Mouse (Mus musculus): ENCODE measurements around the gene 4930550C14Rik.

The 4930550C14Rik gene

DNA sequence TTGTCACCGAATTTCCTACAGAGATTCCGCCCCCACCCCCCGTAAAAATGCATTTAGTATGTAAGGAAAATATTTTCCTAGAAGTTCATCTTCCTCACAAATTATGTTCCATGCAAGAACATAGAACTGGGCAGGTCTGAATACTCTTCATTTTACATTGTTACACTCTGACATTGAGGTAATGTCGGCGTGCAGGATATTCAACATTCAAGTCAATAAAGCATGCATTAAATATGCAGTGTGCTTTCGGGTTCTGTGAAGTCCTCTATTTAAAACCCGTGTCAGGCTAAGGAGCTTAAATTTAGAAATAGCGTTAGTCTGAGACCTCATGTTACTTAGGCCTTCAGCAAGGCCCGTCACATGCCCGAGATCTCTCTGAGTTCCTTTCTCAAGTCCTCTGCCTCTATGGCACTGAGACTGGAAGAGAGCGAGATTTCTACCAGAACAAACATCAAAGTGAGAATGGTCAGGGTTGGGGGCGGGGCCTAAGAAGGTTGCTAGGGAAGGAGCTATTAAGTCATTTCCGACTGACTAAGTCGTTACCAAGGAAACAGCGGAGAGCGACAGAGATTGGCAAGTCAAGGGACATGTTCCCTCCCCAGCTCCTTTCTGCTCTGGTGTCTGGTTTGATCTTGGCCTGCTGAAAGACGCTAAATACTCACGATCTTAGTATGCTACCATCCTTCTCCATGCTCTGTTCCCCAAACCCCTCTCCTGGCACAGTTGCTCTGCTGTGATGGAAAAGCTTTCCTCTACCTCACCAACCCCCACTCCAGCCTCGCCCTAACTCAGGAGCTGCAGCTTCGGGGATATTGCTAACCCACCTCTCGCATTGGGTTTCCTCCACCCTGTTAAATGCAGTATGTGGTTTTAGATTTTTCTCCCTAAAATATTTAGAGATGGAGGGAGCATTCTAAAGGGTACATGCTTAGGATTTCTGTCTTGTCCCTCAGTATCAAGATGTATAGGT lies 2.9 kb downstream of the 4930550C14Rik start:
- DNase-seq: peak; percentile 86 to 89

- no peak for DNase-seq
These were observed 6.4 kb downstream of the 4930550C14Rik start for GRCm38 (mm10) chr9:53408548-53408947.

DNA sequence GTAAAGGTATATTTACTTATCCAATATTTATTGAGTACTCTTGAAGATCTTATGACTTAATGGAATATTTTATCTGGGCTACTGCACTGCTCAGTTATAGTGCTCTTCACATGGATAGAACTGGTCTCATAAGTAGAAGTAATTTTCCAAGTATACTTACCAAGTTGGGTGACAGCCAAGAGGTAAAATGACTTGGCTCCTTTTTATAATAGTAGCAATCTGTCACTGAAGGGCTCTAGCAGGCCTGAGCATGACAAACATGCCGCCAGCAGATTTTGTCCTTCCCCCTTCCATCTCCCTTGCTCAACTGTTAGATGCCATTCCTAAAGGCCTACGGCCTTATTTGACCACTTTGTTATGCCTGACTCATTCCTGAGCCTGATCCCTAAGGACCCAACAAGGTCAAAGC lies 6.8 kb downstream of the 4930550C14Rik start:
- DNase-seq: no peak

GRCm38 (mm10) chr9:53409427-53409826 lies 7.3 kb downstream of the 4930550C14Rik start:
- DNase-seq: no peak

DNA sequence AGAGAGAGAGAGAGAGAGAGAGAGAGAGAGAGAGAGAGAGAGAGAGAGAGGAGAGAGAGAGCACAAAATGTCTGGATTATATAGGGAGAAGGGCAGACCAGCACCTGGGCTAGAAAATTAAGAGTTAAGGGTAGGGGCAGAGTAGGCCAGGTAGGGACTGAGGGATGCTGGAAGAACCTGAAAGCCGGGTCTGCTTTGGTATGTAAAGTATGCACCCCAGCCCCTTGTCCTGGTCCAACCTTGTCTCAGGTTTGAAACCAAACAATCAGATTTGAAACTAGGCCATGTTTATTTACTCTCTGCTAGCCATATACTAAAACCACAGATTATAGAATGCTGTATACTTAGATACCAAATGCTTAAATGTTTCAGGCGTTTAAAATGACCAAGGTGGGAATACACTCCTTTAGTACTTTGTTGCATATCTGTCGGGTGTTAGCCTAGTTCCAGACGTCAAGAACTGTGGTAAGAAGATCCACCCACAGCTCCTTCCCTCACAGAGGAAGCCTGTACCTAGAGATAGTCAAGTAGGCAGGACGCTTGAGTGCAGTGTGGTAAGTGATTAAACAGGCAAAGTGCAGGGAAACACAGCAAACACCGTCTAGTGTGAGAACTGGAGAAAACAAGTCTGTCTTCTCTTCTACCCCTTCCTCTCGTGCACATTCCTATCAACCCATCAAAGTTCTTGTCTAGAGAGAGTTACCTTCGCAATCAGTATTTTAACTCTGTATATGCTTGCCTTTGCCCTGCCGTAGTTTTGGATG lies 20.2 kb downstream of the 4930550C14Rik start:
- no peak for DNase-seq

DNA sequence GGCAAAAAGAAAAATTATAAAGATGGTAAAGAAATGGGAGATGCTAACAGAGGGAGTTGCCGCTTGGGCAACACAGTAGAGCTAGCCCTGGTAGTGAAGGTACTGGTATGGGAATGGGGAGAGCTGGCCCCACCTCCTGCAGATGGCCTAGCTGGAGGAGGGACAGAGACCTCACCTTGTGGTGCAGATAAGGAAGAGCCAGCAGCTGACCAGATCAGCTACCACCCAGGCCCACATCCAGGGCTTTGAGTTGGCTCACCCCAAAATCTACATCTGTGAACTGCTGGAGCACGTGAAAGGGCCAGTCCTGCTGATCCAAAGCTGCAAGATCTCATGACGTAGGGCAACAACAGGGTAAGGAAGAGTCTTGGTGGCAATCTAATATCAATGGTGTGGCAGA lies 24.6 kb downstream of the 4930550C14Rik start:
- DNase-seq: no peak

DNA sequence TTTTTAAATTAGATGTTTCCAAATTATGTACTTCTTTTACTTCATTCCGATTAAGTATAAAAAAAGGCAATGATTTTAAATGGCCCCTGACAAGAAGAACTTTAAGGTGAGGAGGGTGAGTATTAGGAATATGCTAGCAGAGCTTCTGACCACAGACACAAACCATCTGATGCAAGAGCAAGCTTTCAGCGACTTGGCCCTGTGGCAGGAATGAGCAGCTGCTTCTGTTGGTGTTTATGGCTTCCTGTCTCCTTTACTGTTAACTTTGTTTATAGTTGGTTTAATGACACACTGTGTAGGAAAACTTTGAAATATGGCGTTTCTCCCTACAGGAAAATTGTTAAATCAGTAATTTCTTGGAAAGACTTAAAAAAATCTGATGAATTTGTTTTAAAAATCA lies 25.5 kb downstream of the 4930550C14Rik start:
- DNase-seq: peak; percentile 51 to 61

- no peak for DNase-seq
These were observed 33.9 kb downstream of the 4930550C14Rik start for GRCm38 (mm10) chr9:53435830-53436570.

DNA sequence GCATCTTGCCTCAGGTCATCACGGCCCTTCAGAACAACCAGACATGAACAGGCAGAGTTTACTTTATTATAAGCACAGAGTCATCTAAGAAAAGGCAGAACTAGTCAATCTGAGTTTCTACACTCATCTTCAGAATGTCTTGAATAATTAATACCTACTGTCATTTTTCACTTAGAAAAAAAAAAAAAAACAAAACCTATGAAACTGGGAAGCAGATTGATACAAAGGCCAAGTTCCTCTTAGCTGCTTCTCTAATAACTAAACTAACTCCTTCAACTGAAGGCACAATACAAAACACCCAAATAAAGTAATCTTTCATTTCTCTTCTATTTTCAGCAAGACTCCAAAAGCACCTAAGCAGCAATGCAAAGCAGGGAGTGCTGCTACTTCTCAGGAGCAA lies 48.5 kb downstream of the 4930550C14Rik start:
- DNase-seq: no peak

DNA sequence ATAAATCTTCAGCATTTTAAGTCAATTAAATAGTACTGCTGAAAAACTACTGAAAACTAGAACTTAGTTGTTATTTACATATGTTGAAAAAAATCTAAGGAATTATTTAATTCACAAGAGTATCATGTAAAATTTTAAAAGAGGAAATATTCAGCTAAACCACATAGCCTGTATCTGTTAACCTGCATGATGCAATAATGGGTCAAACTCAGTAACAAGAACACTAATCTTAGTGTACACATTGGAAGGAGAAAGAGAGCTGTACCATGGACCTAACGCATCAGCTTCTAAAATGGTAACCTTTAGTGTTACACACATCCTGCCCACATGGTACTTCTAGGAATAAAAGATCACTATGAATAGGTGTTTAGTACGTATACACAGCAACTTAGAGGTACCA lies 49.9 kb downstream of the 4930550C14Rik start:
- no peak for DNase-seq

GRCm38 (mm10) chr9:53472806-53473518 lies 70.8 kb downstream of the 4930550C14Rik start:
- no peak for DNase-seq

Measured in kidney, postnatal 4 days (tissue).